Mouse (Mus musculus) hindbrain, embryonic 10.5 days (tissue): ENCODE measurements around the gene Asgr2. TPM values are rescaled to one million over a fixed set of nuclear protein-coding genes. Genes with fewer than 3 reads are reported as not detected.

Experiments used
- DNase-seq: peaks from one replicate; pipeline ENCODE4 v3.0.0-alpha.2; 2017; ENCODE audit warnings: low spot score
- H3K27ac ChIP-seq: fragments of 300-500 bp; sonication (generic); 2 replicates; pipeline ENCODE4 v1.5.1; 2016; ENCODE audit warnings: mild to moderate bottlenecking, moderate library complexity
- H3K27me3 ChIP-seq: fragments of 300-500 bp; sonication (generic); 2 replicates; pipeline ENCODE4 v1.6.1; 2016; ENCODE audit warnings: mild to moderate bottlenecking; ENCODE audit not compliant: poor library complexity, insufficient read depth, severe bottlenecking
- H3K36me3 ChIP-seq: fragments of 300-500 bp; sonication (generic); 2 replicates; pipeline ENCODE4 v1.6.1; 2016; ENCODE audit warnings: mild to moderate bottlenecking, moderate library complexity
- H3K4me1 ChIP-seq: fragments of 300-500 bp; sonication (generic); replicated peaks from 2 replicates; pipeline ENCODE4 v1.6.1; 2016; ENCODE audit warnings: mild to moderate bottlenecking
- H3K4me3 ChIP-seq: fragments of 300-500 bp; sonication (generic); 2 replicates; pipeline ENCODE4 v1.5.1; 2016; ENCODE audit warnings: mild to moderate bottlenecking, moderate library complexity
- H3K9me3 ChIP-seq: fragments of 300-500 bp; sonication (generic); 2 replicates; pipeline ENCODE4 v1.6.1; 2016; ENCODE audit warnings: mild to moderate bottlenecking, moderate library complexity
- WGBS: fragments of 180-500 bp; shearing (Covaris S2); methylation state at CpG from one replicate; pipeline ENCODE4 v1.1.7; 2016; 5-methylcytosine and 5-hydroxymethylcytosine counted together
- polyA plus RNA-seq: library from polyadenylated mRNA; unstranded; fragments of >200 nt; fragmentation: Nextera tagmentation; extraction: Ambion mirVana; gene quantifications from 2 replicates; pipeline ENCODE4 v1.2.1, GENCODE M21; 2016

The Asgr2 gene
- polyA plus RNA-seq = 0.51 TPM in 1 of 2 replicates, not detected in the other

- Histone ChIP-seq H3K27ac (no peak within 1 kb of the TSS), H3K27me3 (no peaks in the 10 kb centered on the region), H3K4me1 (no peaks in the 10 kb centered on the region), H3K9me3 (no peaks in the 10 kb centered on the region), H3K36me3 (no peaks in the 10 kb centered on the region), H3K4me3 (no peak within 1 kb of the TSS)
- 83% methylated on average over 12 of the region's 12 CpGs for WGBS
- no peak for DNase-seq
These were observed at the start of gene Asgr2 for GRCm38 (mm10) chr11:70091986-70092783. TSS of gene Asgr2 (plus strand) at chr11:70092644.

GRCm38 (mm10) chr11:70043665-70044064 lies 48.8 kb upstream of the Asgr2 start:
- Histone ChIP-seq H3K36me3 (peaks cover 64% of the 10 kb centered on the region), H3K4me1 (peaks cover 38% of the 10 kb centered on the region), H3K27ac (peak overlapping the region; percentile 50), H3K9me3 (no peaks in the 10 kb centered on the region), H3K4me3 (peak overlapping the region; percentile 20; the same call in 1 of the 2 replicates), H3K27me3 (no peaks in the 10 kb centered on the region)
- DNase-seq = no peak
- WGBS = 84% methylated on average over 7 of the region's 7 CpGs

GRCm38 (mm10) chr11:70045435-70045834 lies 47.0 kb upstream of the Asgr2 start:
- Histone ChIP-seq H3K27ac (peak overlapping the region; percentile 50), H3K9me3 (no peaks in the 10 kb centered on the region), H3K36me3 (peaks cover 46% of the 10 kb centered on the region), H3K4me3 (no peak overlapping the region), H3K4me1 (peaks cover 38% of the 10 kb centered on the region), H3K27me3 (no peaks in the 10 kb centered on the region)
- 32% methylated on average over 9 of the region's 9 CpGs for WGBS
- no peak for DNase-seq

GRCm38 (mm10) chr11:70049366-70049765 lies 43.1 kb upstream of the Asgr2 start:
- Histone ChIP-seq H3K27ac (no peak overlapping the region), H3K27me3 (no peaks in the 10 kb centered on the region), H3K9me3 (no peaks in the 10 kb centered on the region), H3K36me3 (peaks cover 7% of the 10 kb centered on the region), H3K4me1 (peaks cover 16% of the 10 kb centered on the region), H3K4me3 (no peak overlapping the region)
- whole genome bisulfite sequencing = 70% methylated on average over 6 of the region's 6 CpGs
- DNase-seq = no peak

GRCm38 (mm10) chr11:70049816-70050215 lies 42.6 kb upstream of the Asgr2 start:
- H3K4me1 ChIP-seq = peaks cover 11% of the 10 kb centered on the region
- H3K9me3 ChIP-seq = no peaks in the 10 kb centered on the region
- peaks cover 2% of the 10 kb centered on the region; the same call in 1 of the 2 replicates for H3K27me3 ChIP-seq
- H3K27ac ChIP-seq = no peak overlapping the region
- WGBS = 66% methylated on average over 10 of the region's 10 CpGs
- no peak for DNase-seq
- H3K4me3 ChIP-seq = no peak overlapping the region
- peaks cover 2% of the 10 kb centered on the region for H3K36me3 ChIP-seq

- Histone ChIP-seq H3K4me3 (no peak overlapping the region), H3K27me3 (peaks cover 7% of the 10 kb centered on the region), H3K36me3 (no peaks in the 10 kb centered on the region), H3K4me1 (peaks cover 22% of the 10 kb centered on the region), H3K9me3 (no peaks in the 10 kb centered on the region), H3K27ac (no peak overlapping the region)
- no peak for DNase-seq
- WGBS = 84% methylated on average over 7 of the region's 7 CpGs
These were observed 39.3 kb upstream of the Asgr2 start for GRCm38 (mm10) chr11:70053156-70053555.

- DNase-seq = no peak
- Histone ChIP-seq H3K4me1 (peaks cover 22% of the 10 kb centered on the region), H3K36me3 (no peaks in the 10 kb centered on the region), H3K27ac (no peak within 1 kb of the TSS), H3K27me3 (peaks cover 7% of the 10 kb centered on the region), H3K4me3 (no peak within 1 kb of the TSS), H3K9me3 (no peaks in the 10 kb centered on the region)
- 84% methylated on average over 10 of the region's 10 CpGs for WGBS
These were observed 38.4 kb upstream of the Asgr2 start, which contains the start of gene Asgr1 for GRCm38 (mm10) chr11:70053898-70054570. TSS of gene Asgr1 (plus strand) at chr11:70054085.

GRCm38 (mm10) chr11:70055618-70056214 lies 36.7 kb upstream of the Asgr2 start:
- H3K27ac ChIP-seq = peak overlapping the region; percentile 50; the same call in 1 of the 2 replicates
- WGBS = 24% methylated on average over 18 of the region's 18 CpGs
- H3K4me3 ChIP-seq = peak overlapping the region; percentile 23; the same call in 1 of the 2 replicates
- H3K36me3 ChIP-seq = no peaks in the 10 kb centered on the region
- no peaks in the 10 kb centered on the region for H3K9me3 ChIP-seq
- peaks cover 7% of the 10 kb centered on the region for H3K27me3 ChIP-seq
- peak; percentile 82 for DNase-seq
- H3K4me1 ChIP-seq = peaks cover 22% of the 10 kb centered on the region

GRCm38 (mm10) chr11:70057805-70058204 lies 34.6 kb upstream of the Asgr2 start:
- no peak for DNase-seq
- Histone ChIP-seq H3K4me3 (no peak overlapping the region), H3K27ac (no peak overlapping the region), H3K9me3 (no peaks in the 10 kb centered on the region), H3K36me3 (no peaks in the 10 kb centered on the region), H3K4me1 (peaks cover 22% of the 10 kb centered on the region), H3K27me3 (peaks cover 7% of the 10 kb centered on the region)
- 82% methylated on average over 9 of the region's 9 CpGs for WGBS

GRCm38 (mm10) chr11:70059930-70060329 lies 32.5 kb upstream of the Asgr2 start:
- Histone ChIP-seq H3K9me3 (peaks cover 4% of the 10 kb centered on the region; the same call in 1 of the 2 replicates), H3K4me1 (peaks cover 22% of the 10 kb centered on the region), H3K36me3 (no peaks in the 10 kb centered on the region), H3K4me3 (no peak overlapping the region), H3K27ac (no peak overlapping the region), H3K27me3 (peaks cover 4% of the 10 kb centered on the region)
- no peak for DNase-seq
- WGBS = 73% methylated on average over 6 of the region's 6 CpGs

GRCm38 (mm10) chr11:70063053-70063452 lies 29.4 kb upstream of the Asgr2 start:
- 66% methylated on average over 3 of the region's 3 CpGs for WGBS
- no peaks in the 10 kb centered on the region for H3K36me3 ChIP-seq
- H3K9me3 ChIP-seq = peaks cover 4% of the 10 kb centered on the region; the same call in 1 of the 2 replicates
- H3K4me3 ChIP-seq = no peak overlapping the region
- no peak for DNase-seq
- H3K27ac ChIP-seq = no peak overlapping the region
- no peaks in the 10 kb centered on the region for H3K27me3 ChIP-seq
- peaks cover 6% of the 10 kb centered on the region; the same call in 1 of the 2 replicates for H3K4me1 ChIP-seq

- WGBS = 84% methylated on average over 4 of the region's 4 CpGs
- no peak overlapping the region; the same call in 1 of the 2 replicates for H3K27ac ChIP-seq
These were observed 25.7 kb upstream of the Asgr2 start for GRCm38 (mm10) chr11:70066701-70067100.

More at GRCm38 (mm10) chr11:70066701-70067100, 25.7 kb upstream of the Asgr2 start:
- no peaks in the 10 kb centered on the region for H3K36me3 ChIP-seq
- no peak for DNase-seq
- no peak overlapping the region for H3K4me3 ChIP-seq
- peaks cover 4% of the 10 kb centered on the region; the same call in 1 of the 2 replicates for H3K9me3 ChIP-seq
- no peaks in the 10 kb centered on the region for H3K27me3 ChIP-seq
- H3K4me1 ChIP-seq = peaks cover 10% of the 10 kb centered on the region; the same call in 1 of the 2 replicates
